Mouse (Mus musculus) myocyte (in vitro differentiated cells): Measurements from ENCODE around the gene Utf1.

Experiments used
- CEBPB ChIP-seq: IDR thresholded peaks from 2 replicates; pipeline ENCODE4 v1.6.1; 2011; ENCODE audit warnings: mild to moderate bottlenecking, moderate library complexity; ENCODE audit not compliant: poor library complexity, insufficient read depth, severe bottlenecking
- E2F4 ChIP-seq: IDR thresholded peaks from one replicate; pipeline ENCODE4 v1.6.1; 2011; ENCODE audit warnings: mild to moderate bottlenecking, control low read depth, moderate library complexity; ENCODE audit not compliant: insufficient read depth
- MAX ChIP-seq: IDR thresholded peaks from one replicate; pipeline ENCODE4 v1.6.1; 2011; ENCODE audit warnings: low read depth, mild to moderate bottlenecking, control low read depth
- MYOD1 ChIP-seq, 3 experiments: IDR thresholded peaks; one replicate each; pipeline ENCODE4 v1.6.1; 2011; ENCODE audit warnings: control low read depth in 2 of 3, low read depth in 2 of 3, mild to moderate bottlenecking in 2 of 3, moderate library complexity in 1 of 3; ENCODE audit not compliant: insufficient read length in 2 of 3, control insufficient read depth in 1 of 3
- MYOG ChIP-seq, 3 experiments: IDR thresholded peaks; one replicate each; pipeline ENCODE4 v1.6.1; 2011; ENCODE audit warnings: control low read depth in 2 of 3, low read depth in 2 of 3, mild to moderate bottlenecking in 2 of 3; ENCODE audit not compliant: insufficient read length in 2 of 3, control insufficient read depth in 1 of 3, insufficient read depth in 1 of 3
- POLR2A ChIP-seq: IDR thresholded peaks from one replicate; pipeline ENCODE4 v1.6.1; 2011; ENCODE audit warnings: low read depth, mild to moderate bottlenecking, control low read depth, moderate library complexity; ENCODE audit not compliant: insufficient read length
- REST ChIP-seq: IDR thresholded peaks from one replicate; pipeline ENCODE4 v1.6.1; 2011; ENCODE audit warnings: mild to moderate bottlenecking, control low read depth, moderate library complexity; ENCODE audit not compliant: insufficient read depth, insufficient read length
- SRF ChIP-seq: IDR thresholded peaks from one replicate; pipeline ENCODE4 v1.6.1; 2011; ENCODE audit warnings: low read depth; ENCODE audit not compliant: control insufficient read depth, insufficient read length
- TCF12 ChIP-seq: IDR thresholded peaks from one replicate; pipeline ENCODE4 v1.6.1; 2011; ENCODE audit warnings: mild to moderate bottlenecking, control low read depth; ENCODE audit not compliant: poor library complexity, insufficient read depth, severe bottlenecking
- USF1 ChIP-seq: IDR thresholded peaks from one replicate; pipeline ENCODE4 v1.6.1; 2011; ENCODE audit warnings: low read depth, mild to moderate bottlenecking, control low read depth, moderate library complexity

DNA sequence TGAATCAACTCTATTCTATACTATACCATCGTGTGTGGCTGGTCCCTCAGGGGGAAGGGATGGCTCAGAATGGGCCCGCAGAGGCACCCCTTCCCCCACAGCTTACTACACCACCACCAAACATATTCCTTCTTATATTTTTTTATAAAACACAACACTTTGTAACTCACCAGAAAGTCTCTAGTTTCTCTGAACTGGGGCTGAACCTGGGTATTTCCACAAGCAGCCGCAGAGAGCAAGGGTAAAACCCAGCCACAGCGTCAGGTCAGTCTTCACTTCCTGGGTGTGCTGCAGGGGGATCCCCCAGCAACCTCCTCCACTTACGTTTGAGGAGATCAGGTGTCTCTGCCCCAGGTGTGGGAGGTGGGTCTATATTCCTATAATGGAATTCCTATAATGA is 24.8 kb downstream of the Utf1 start:
- no peak for TF ChIP-seq POLR2A
- no peak for TF ChIP-seq CEBPB
- no peak for TF ChIP-seq TCF12
- TF ChIP-seq MAX: no peak
- TF ChIP-seq MYOG (IDR thresholded peaks at IDR 0.05; ENCODE audit: control insufficient read depth in 1 of 3, insufficient read depth in 1 of 3, insufficient read length in 2 of 3, low read depth in 2 of 3): no peak
- no peak for TF ChIP-seq SRF
- no peak for TF ChIP-seq REST
- no peak for TF ChIP-seq E2F4
- no peak for TF ChIP-seq MYOD1 (IDR thresholded peaks at IDR 0.05; ENCODE audit: control insufficient read depth in 1 of 3, insufficient read length in 2 of 3, low read depth in 2 of 3)
- no peak for TF ChIP-seq USF1
